Mouse (Mus musculus): Measurements from ENCODE around the gene Adamtsl1.

GRCm38 (mm10) chr4:85955387-85955786, 441.4 kb downstream of the Adamtsl1 start:
- TF ChIP-seq EP300 (IDR thresholded peaks at IDR 0.05; ENCODE audit: low read depth) (no peak), CTCF (IDR thresholded peaks at IDR 0.05; ENCODE audit: low read depth) (no peak)
